Comparison of ENCODE assay signal across 10 mouse cellular contexts in the genomic region with DNA sequence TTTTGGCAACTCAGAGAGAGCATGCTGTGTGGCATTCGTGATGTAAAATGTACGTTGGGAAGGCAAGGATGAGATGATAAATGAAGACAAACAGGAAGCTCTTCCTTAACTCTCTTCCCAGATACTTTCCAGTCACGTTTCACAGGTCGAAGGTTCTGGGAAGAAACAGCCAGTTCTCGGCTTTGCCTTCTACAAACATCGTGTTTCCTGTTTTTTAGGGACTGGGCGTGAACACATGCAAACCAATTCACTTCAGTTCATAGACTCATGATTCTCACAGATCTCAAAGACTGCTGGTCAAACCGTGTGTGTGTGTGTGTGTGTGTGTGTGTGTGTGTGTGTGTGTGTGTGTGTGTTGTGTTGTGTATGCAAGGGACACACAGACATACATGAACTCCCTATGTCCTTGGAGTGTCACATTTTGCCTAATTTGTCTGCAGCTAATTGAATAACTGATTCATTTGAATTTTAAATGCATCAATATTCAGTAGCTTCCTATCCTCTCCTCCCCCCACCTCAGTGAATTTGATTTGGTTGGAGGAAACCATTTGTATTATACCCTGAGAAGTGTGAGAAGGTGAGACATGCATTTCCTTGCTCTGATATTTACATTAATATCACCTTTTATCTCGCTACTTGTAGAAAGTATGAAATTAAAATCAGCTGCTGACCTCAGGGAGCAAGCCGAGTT.
DNase-seq lines count a peak whose midpoint lies in the region; ATAC-seq and TF ChIP-seq lines count a peak whose summit lies in the region.
"Had no signal": no experiment of that assay in that cellular context is flagged by ENCODE, and none has a peak within 500 bp of the region (broad histone marks: within the 10 kb centered on the region; RNA-seq: fewer than 3 reads in every experiment).

No protein-coding gene starts in this region.

- H3K4me3 ChIP-seq in kidney, postnatal 0 days (replicated peaks; ENCODE audit: low read depth, low read length): no peak overlapping the region
- no peak overlapping the region for H3K4me3 ChIP-seq in forebrain, embryonic 11.5 days (ENCODE audit: low read depth, low read length)
- no peak overlapping the region for H3K4me3 ChIP-seq in hindbrain, embryonic 12.5 days
- H3K4me3 ChIP-seq in midbrain, postnatal 0 days (ENCODE audit: low read depth, low read length): no peak overlapping the region
- H3K4me3 ChIP-seq: embryonic facial prominence, embryonic 13.5 days had no signal

- H3K4me2 ChIP-seq in kidney, postnatal 0 days (ENCODE audit: low read length): no peak overlapping the region
- peak overlapping the region; percentile 15; the same call in 1 of the 2 replicates for H3K4me2 ChIP-seq in forebrain, embryonic 11.5 days (ENCODE audit: low read depth, low read length, severe bottlenecking)
- peak overlapping the region; percentile 30 for H3K4me2 ChIP-seq in hindbrain, embryonic 12.5 days (replicated peaks)
- H3K4me2 ChIP-seq in midbrain, postnatal 0 days (ENCODE audit: low read depth, low read length, poor library complexity, severe bottlenecking): peak overlapping the region; percentile 20; the same call in 1 of the 2 replicates
- H3K4me2 ChIP-seq: embryonic facial prominence, embryonic 13.5 days had no signal

- H3K27ac ChIP-seq in kidney, postnatal 0 days: 0 out of 2 replicates have a peak overlapping the region, but pooled peaks have one; percentile 13
- H3K27ac ChIP-seq in forebrain, embryonic 11.5 days (ENCODE audit: low read depth, low read length): peak overlapping the region; percentile 54; the same call in 1 of the 2 replicates
- peak overlapping the region; percentile 81 for H3K27ac ChIP-seq in hindbrain, embryonic 12.5 days
- peak overlapping the region; percentile 55 for H3K27ac ChIP-seq in midbrain, postnatal 0 days (ENCODE audit: low read depth, low read length)
- H3K27ac ChIP-seq: embryonic facial prominence, embryonic 13.5 days; liver, embryonic 14.5 days had no signal

- no peaks in the 10 kb centered on the region for H3K27me3 ChIP-seq in kidney, postnatal 0 days (ENCODE audit: insufficient read depth, low read length)
- no peaks in the 10 kb centered on the region for H3K27me3 ChIP-seq in forebrain, embryonic 11.5 days (ENCODE audit: control insufficient read depth, insufficient read depth, low read length)
- H3K27me3 ChIP-seq in hindbrain, embryonic 12.5 days: no peaks in the 10 kb centered on the region
- H3K27me3 ChIP-seq in midbrain, postnatal 0 days (ENCODE audit: insufficient read depth, low read length): no peaks in the 10 kb centered on the region
- H3K27me3 ChIP-seq: embryonic facial prominence, embryonic 13.5 days had no signal

- TF ChIP-seq CTCF in kidney, postnatal 0 days (IDR thresholded peaks at IDR 0.05; ENCODE audit: low read depth): no peak
- TF ChIP-seq CTCF in midbrain, postnatal 0 days (IDR thresholded peaks at IDR 0.05): no peak

- DNase-seq in kidney, postnatal 0 days (ENCODE audit: low spot score): peak; percentile 28
- no peak for DNase-seq in kidney, adult 18-20 months
- DNase-seq in forebrain, embryonic 11.5 days (ENCODE audit: low spot score): no peak
- no peak for DNase-seq in midbrain, postnatal 0 days (ENCODE audit: low spot score)
- DNase-seq in layer of hippocampus, postnatal 25 days (ENCODE audit: extremely low spot score in 1 of 2, low spot score in 1 of 2): no peak
- DNase-seq in layer of hippocampus, adult 8-10 months (ENCODE audit: low spot score in 2 of 2): no peak
- DNase-seq: thymus, adult 2 months had no signal

- 51% methylated on average over 10 of the region's 10 CpGs for WGBS in kidney, postnatal 0 days
- WGBS in forebrain, embryonic 11.5 days: 73% methylated on average over 10 of the region's 10 CpGs
- 58% methylated on average over 10 of the region's 10 CpGs for WGBS in hindbrain, embryonic 12.5 days
- WGBS in midbrain, postnatal 0 days: 58% methylated on average over 10 of the region's 10 CpGs

- H3K9ac ChIP-seq in kidney, postnatal 0 days (ENCODE audit: low read depth, low read length): no peak overlapping the region
- H3K9ac ChIP-seq in forebrain, embryonic 11.5 days (ENCODE audit: low read length): no peak overlapping the region
- no peak overlapping the region for H3K9ac ChIP-seq in hindbrain, embryonic 12.5 days
- H3K9ac ChIP-seq in midbrain, postnatal 0 days (replicated peaks; ENCODE audit: low read length, poor library complexity, severe bottlenecking): peak overlapping the region; percentile 44; the same call in 1 of the 2 replicates
- H3K9ac ChIP-seq: embryonic facial prominence, embryonic 13.5 days; liver, embryonic 14.5 days had no signal

- 0 out of 2 replicates have a peak, but pooled peaks cover 10% of the 10 kb centered on the region for H3K4me1 ChIP-seq in kidney, postnatal 0 days (replicated peaks; ENCODE audit: insufficient read depth, low read length)
- peaks cover 8% of the 10 kb centered on the region; the same call in 1 of the 2 replicates for H3K4me1 ChIP-seq in forebrain, embryonic 11.5 days (replicated peaks; ENCODE audit: control insufficient read depth, insufficient read depth, low read length)
- H3K4me1 ChIP-seq in hindbrain, embryonic 12.5 days: peaks cover 20% of the 10 kb centered on the region
- H3K4me1 ChIP-seq in midbrain, postnatal 0 days (ENCODE audit: insufficient read depth, low read length): peaks cover 5% of the 10 kb centered on the region; the same call in 1 of the 2 replicates
- H3K4me1 ChIP-seq: embryonic facial prominence, embryonic 13.5 days had no signal

- no peak for ATAC-seq in kidney, postnatal 0 days (replicated peaks; ENCODE audit: low FRiP score, low read depth)
- ATAC-seq in forebrain, embryonic 11.5 days (replicated peaks; ENCODE audit: low FRiP score): 0 out of 2 replicates have a peak, but pooled peaks have one; percentile 28
- ATAC-seq in hindbrain, embryonic 12.5 days (ENCODE audit: low FRiP score): peak; percentile 38
- ATAC-seq in midbrain, postnatal 0 days (ENCODE audit: low FRiP score): peak; percentile 50

- H3K36me3 ChIP-seq in kidney, postnatal 0 days (ENCODE audit: insufficient read depth, low read length): no peaks in the 10 kb centered on the region
- H3K36me3 ChIP-seq in forebrain, embryonic 11.5 days (ENCODE audit: control insufficient read depth, insufficient read depth, low read length): no peaks in the 10 kb centered on the region
- H3K36me3 ChIP-seq in hindbrain, embryonic 12.5 days: no peaks in the 10 kb centered on the region
- no peaks in the 10 kb centered on the region for H3K36me3 ChIP-seq in midbrain, postnatal 0 days (ENCODE audit: insufficient read depth, low read length)
- H3K36me3 ChIP-seq: embryonic facial prominence, embryonic 13.5 days had no signal

- no peaks in the 10 kb centered on the region for H3K9me3 ChIP-seq in kidney, postnatal 0 days (replicated peaks; ENCODE audit: low read length)
- H3K9me3 ChIP-seq in forebrain, embryonic 11.5 days (ENCODE audit: control insufficient read depth, low read length): no peaks in the 10 kb centered on the region
- H3K9me3 ChIP-seq in hindbrain, embryonic 12.5 days (replicated peaks): no peaks in the 10 kb centered on the region
- no peaks in the 10 kb centered on the region for H3K9me3 ChIP-seq in midbrain, postnatal 0 days (ENCODE audit: low read length)
- H3K9me3 ChIP-seq: embryonic facial prominence, embryonic 13.5 days had no signal

Comparison
In these comparisons a context has a peak if more than half of its experiments do, and no peak if none do; other contexts are left out.
1. H3K27ac ChIP-seq: peak in every context shown above with its lines; median percentile 81 in hindbrain, embryonic 12.5 days; 55 in midbrain, postnatal 0 days; 54 in forebrain, embryonic 11.5 days; 13 in kidney, postnatal 0 days.